Mouse (Mus musculus) forebrain, postnatal 0 days (tissue): Measurements from ENCODE around the gene Knstrn. TPM values are rescaled to one million over a fixed set of nuclear protein-coding genes. Genes with fewer than 3 reads are reported as not detected.
A peak's percentile ranks its signal among the peaks of the same experiment; 100 is the strongest.

Source experiments
- ATAC-seq: fragments of 200-750 bp; cut with Nextera tagmentation; 2 replicates; pipeline ENCODE4 v1.8.0; 2017; ENCODE audit warnings: mild to moderate bottlenecking, moderate library complexity
- DNase-seq: peaks from one replicate; pipeline ENCODE4 v3.0.0-alpha.2; 2015
- H3K27ac ChIP-seq: fragments of 300-500 bp; sonication (generic); 2 replicates; pipeline ENCODE4 v1.5.1; 2014; ENCODE audit warnings: low read depth, mild to moderate bottlenecking, antibody characterized with exemption, low read length, moderate library complexity, mixed read lengths
- H3K27me3 ChIP-seq: fragments of 300-500 bp; sonication (generic); 2 replicates; pipeline ENCODE4 v1.6.1; 2014; ENCODE audit warnings: mild to moderate bottlenecking, low read length, mixed read lengths; ENCODE audit not compliant: insufficient read depth
- H3K36me3 ChIP-seq: fragments of 300-500 bp; sonication (generic); 2 replicates; pipeline ENCODE4 v1.6.1; 2014; ENCODE audit warnings: mild to moderate bottlenecking, moderate library complexity; ENCODE audit not compliant: insufficient read depth
- H3K4me1 ChIP-seq: fragments of 300-500 bp; sonication (generic); 2 replicates; pipeline ENCODE4 v1.6.1; 2014; ENCODE audit warnings: antibody characterized with exemption; ENCODE audit not compliant: insufficient read depth
- H3K4me2 ChIP-seq: fragments of 300-500 bp; sonication (generic); 2 replicates; pipeline ENCODE4 v1.6.1; 2014; ENCODE audit warnings: low read depth, mild to moderate bottlenecking, moderate library complexity
- H3K4me3 ChIP-seq: fragments of 300-500 bp; sonication (generic); 2 replicates; pipeline ENCODE4 v1.5.1; 2014; ENCODE audit warnings: low read depth, low read length, mixed read lengths
- H3K9ac ChIP-seq: fragments of 300-500 bp; sonication (generic); 2 replicates; pipeline ENCODE4 v1.6.1; 2014; ENCODE audit warnings: mild to moderate bottlenecking
- H3K9me3 ChIP-seq: fragments of 300-500 bp; sonication (generic); 2 replicates; pipeline ENCODE4 v1.6.1; 2016; ENCODE audit warnings: low read length
- CTCF ChIP-seq: sonication (generic); IDR thresholded peaks from 2 replicates; pipeline ENCODE4 v1.5.1; 2016; ENCODE audit warnings: antibody characterized with exemption, control low read depth, low read depth
- WGBS: fragments of 180-500 bp; shearing (Covaris S2); extraction: QIAGEN DNeasy Blood & Tissue Kit; methylation state at CpG from one replicate; pipeline ENCODE4 v1.1.7; 2014; 5-methylcytosine and 5-hydroxymethylcytosine counted together
- polyA plus RNA-seq: library from polyadenylated mRNA; unstranded; fragments of >200 nt; fragmentation: Nextera tagmentation; extraction: Ambion mirVana; gene quantifications from 2 replicates; pipeline ENCODE4 v1.2.1, GENCODE M21; 2015
- total RNA-seq: library from RNA; depleted of rRNA; stranded (reverse); fragments of >200 nt; gene quantifications from 2 replicates; pipeline ENCODE4 v1.2.3, GENCODE M21; 2014

Gene Knstrn
- total and polyA plus RNA-seq, 2 experiments from 2014 or later: 7.1 to 13.1 TPM

DNA sequence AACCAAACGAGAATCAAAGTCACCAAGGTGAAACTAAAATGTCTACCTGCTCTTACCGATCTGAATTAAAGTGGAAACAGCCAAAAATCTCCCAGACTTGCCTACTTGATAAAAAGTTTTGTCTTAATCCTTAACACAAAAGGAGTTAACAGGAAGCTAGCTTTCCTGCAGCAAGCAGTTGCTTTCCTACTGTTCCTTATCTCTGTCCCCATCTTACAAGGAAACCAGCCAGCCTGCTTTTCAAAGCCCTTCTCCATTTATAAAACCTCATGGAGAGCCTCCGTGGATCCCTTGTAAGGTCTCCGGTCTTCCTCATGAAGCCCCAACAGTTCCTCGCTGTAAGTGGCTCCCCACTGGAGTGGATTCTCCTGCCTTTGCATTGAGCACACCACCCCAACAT, 24.5 kb downstream of the Knstrn start:
- 44% methylated on average over 5 of the region's 5 CpGs for WGBS
- no peak for TF ChIP-seq CTCF

DNA sequence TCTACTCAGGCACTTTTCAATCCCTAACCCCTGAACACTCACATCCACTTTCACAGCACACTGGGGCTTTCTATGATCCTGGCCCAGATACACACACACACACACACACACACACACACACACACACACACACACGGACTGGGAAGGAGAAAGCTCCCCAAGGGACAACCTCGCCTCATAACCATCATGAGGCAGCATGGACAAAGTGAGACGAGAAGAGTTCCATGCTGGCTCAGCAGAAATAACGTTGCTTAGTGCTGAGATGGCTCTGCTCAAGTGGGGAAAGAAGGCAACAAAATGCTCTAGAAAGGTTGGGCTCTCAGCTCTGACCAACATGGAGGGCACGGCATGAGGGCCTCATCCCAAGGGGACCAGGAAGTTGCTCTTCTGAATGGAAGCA, 27.4 kb downstream of the Knstrn start:
- no peak for TF ChIP-seq CTCF
- H3K36me3 ChIP-seq: no peaks in the 10 kb centered on the region
- H3K4me2 ChIP-seq: no peak overlapping the region
- H3K27ac ChIP-seq: no peak overlapping the region
- H3K27me3 ChIP-seq: no peaks in the 10 kb centered on the region
- H3K9me3 ChIP-seq: no peaks in the 10 kb centered on the region
- H3K4me3 ChIP-seq: no peak overlapping the region
- no peak for DNase-seq
- ATAC-seq: no peak
- no peak overlapping the region for H3K9ac ChIP-seq
- no peaks in the 10 kb centered on the region for H3K4me1 ChIP-seq
- 84% methylated on average over 5 of the region's 5 CpGs for WGBS

More for the DNA sequence above, 24.5 kb downstream of the Knstrn start:
- no peak overlapping the region for H3K9ac ChIP-seq
- H3K9me3 ChIP-seq: no peaks in the 10 kb centered on the region
- DNase-seq (no peak), ATAC-seq (no peak)
- no peaks in the 10 kb centered on the region for H3K27me3 ChIP-seq
- no peak overlapping the region for H3K4me2 ChIP-seq
- H3K27ac ChIP-seq: no peak overlapping the region
- H3K4me3 ChIP-seq: no peak overlapping the region
- H3K36me3 ChIP-seq: no peaks in the 10 kb centered on the region
- H3K4me1 ChIP-seq: no peaks in the 10 kb centered on the region

DNA sequence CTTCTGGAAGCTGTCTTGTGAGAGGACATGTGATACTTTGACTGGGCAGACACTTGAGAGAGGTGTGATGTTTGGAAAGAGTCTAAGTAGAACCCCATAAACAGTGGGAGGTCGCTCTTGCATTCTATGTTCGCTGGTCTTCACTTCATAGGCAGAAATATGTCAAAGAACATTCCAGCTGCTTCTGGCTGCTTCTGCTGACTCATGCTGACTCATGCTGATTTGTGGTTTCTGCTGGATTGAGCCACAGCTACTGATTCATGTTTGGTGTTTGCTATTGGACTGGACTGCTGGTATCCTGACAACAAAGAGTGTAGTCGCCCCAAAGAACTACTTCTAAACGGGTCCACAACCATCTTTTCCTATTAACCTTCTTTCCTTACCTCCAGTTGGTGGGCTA, 28.0 kb downstream of the Knstrn start:
- no peaks in the 10 kb centered on the region for H3K36me3 ChIP-seq
- H3K9me3 ChIP-seq: no peaks in the 10 kb centered on the region
- no peaks in the 10 kb centered on the region for H3K4me1 ChIP-seq
- H3K4me3 ChIP-seq: no peak overlapping the region
- no peaks in the 10 kb centered on the region for H3K27me3 ChIP-seq
- H3K4me2 ChIP-seq: no peak overlapping the region
- DNase-seq: no peak
- no peak overlapping the region for H3K27ac ChIP-seq
- H3K9ac ChIP-seq: no peak overlapping the region
- TF ChIP-seq CTCF: no peak
- no peak for ATAC-seq
- WGBS: 93% methylated on average over 4 of the region's 4 CpGs

DNA sequence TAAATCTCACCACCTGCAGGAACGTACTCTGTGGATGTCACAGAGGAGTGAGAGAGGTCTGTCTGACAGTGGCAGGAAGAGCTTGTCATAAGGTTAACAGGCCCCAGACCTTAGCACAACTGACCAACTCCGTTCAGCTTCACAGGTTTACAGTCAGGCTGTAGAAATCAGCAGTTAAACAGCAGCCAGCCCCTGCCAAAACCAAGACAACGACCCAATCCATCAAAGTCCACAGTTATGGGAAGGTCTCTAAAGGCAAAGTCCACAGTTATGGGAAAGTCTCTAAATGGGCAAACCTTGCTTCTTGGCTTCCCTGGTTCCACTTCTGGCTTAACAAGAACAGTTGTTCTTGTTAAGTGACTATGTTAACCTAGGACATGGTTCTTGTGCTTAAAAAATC, 30.6 kb downstream of the Knstrn start:
- no peak for ATAC-seq
- Histone ChIP-seq H3K4me2 (no peak overlapping the region), H3K4me1 (no peaks in the 10 kb centered on the region), H3K27ac (no peak overlapping the region), H3K4me3 (no peak overlapping the region), H3K36me3 (no peaks in the 10 kb centered on the region), H3K9ac (no peak overlapping the region), H3K9me3 (no peaks in the 10 kb centered on the region), H3K27me3 (no peaks in the 10 kb centered on the region)
- TF ChIP-seq CTCF: no peak
- 85% methylated on average over 3 of the region's 3 CpGs for WGBS
- DNase-seq: no peak

DNA sequence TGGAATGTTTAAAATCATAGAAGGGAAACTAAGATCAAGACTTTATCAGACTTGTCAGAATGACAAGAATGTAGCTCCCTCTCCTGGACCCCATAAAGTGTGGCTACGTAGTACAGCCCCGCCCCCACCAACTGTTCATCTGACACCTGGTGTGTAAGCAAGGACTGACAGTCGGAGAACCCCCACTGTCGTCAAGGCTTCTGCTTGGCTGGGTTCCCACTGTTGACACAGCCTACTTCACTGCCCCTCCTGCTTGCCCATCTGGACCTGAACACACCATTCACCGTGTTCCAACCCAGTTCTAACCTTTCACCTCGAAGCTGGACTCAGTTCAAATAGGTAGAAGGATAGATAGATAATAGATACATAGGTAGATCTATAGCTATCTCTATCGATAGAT, 32.4 kb downstream of the Knstrn start:
- no peak for ATAC-seq
- DNase-seq: no peak

DNA sequence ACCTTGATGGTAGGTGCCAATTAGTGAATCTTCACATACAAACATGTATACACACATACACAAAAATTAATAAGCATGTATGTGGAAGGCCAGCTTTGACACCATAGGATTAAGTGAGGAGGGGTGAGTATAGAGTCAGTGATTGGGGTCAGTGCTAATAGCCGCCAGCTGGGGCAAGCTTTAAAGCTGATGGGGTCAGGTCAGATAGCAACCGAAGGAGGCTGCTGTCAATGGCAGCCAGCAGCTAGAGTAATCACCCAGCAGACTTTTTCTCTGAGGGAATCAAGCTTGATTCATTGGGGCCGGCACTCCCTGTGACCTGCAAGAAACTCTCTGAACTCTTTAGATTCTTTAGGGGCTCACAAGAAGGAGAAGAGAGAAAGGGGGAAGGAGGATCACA, 38.0 kb downstream of the Knstrn start:
- Histone ChIP-seq H3K9me3 (no peaks in the 10 kb centered on the region), H3K4me2 (no peak overlapping the region), H3K4me3 (no peak overlapping the region), H3K4me1 (no peaks in the 10 kb centered on the region), H3K27ac (no peak overlapping the region), H3K27me3 (no peaks in the 10 kb centered on the region), H3K9ac (no peak overlapping the region), H3K36me3 (no peaks in the 10 kb centered on the region)
- TF ChIP-seq CTCF: no peak
- WGBS: 46% methylated on average over 3 of the region's 3 CpGs
- DNase-seq: no peak
- ATAC-seq: no peak

More for the DNA sequence above, 32.4 kb downstream of the Knstrn start:
- H3K4me3 ChIP-seq: no peak overlapping the region
- 47% methylated on average over 7 of the region's 7 CpGs for WGBS
- H3K9ac ChIP-seq: no peak overlapping the region
- H3K27ac ChIP-seq: no peak overlapping the region
- H3K4me2 ChIP-seq: no peak overlapping the region
- TF ChIP-seq CTCF: no peak
- no peaks in the 10 kb centered on the region for H3K4me1 ChIP-seq
- H3K36me3 ChIP-seq: no peaks in the 10 kb centered on the region
- no peaks in the 10 kb centered on the region for H3K27me3 ChIP-seq
- no peaks in the 10 kb centered on the region for H3K9me3 ChIP-seq

DNA sequence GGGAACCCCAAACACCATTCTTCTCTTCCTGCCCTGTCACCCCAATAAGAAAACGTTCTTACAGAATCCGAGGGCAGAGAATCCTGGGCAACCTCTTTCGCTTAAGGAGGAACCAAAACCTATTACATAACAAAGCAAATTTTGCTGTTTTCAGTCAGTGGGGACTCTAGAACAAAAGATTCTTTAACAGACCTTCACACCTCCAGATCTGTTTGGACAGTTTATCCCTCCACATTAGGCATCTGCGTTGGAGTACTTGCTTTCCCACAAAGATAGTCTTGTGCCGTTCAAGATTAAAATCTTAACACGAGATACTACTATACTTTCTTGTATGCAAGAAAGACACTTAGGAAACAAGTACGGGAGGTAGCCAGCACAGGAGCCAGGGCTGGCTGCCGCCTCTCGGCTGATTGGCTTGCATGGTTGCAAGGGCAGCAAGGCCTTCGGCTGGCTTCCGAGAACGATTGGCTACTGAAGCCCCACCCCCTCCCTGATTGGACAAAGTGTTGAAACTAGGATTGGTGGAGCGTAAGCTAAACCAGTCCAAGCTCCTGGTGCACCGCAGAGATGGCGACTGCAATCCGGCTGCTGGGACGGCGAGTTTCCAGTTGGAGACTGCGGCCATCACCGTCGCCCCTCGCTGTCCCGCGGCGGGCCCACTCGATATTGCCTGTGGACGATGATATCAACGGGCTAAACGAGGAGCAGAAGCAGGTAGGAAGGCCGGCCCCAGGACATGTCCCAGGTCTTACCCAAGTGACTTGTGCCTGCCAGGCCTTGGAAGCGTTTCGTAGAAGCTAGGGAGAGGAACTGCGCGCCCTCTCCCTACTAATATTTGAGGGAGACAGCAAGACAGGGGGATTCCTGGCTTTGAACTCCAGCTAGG, 47.9 kb downstream of the Knstrn start, which contains the start of gene Ivd:
Ivd (plus strand) TSS at position 501 of the 886 bp plus-strand sequence.
- H3K4me1 ChIP-seq: peaks cover 9% of the 10 kb centered on the region
- no peaks in the 10 kb centered on the region for H3K9me3 ChIP-seq
- DNase-seq (peak; percentile 94), ATAC-seq (peak; percentile 100)
- H3K27ac ChIP-seq: peak within 1 kb of the TSS; percentile 37; the same call in 1 of the 2 replicates
- WGBS: under 1% methylated on average over 34 of the region's 34 CpGs
- H3K27me3 ChIP-seq: no peaks in the 10 kb centered on the region
- peak within 1 kb of the TSS; percentile 50 for H3K4me3 ChIP-seq
- H3K9ac ChIP-seq: peak within 1 kb of the TSS; percentile 62
- H3K36me3 ChIP-seq: no peaks in the 10 kb centered on the region
- H3K4me2 ChIP-seq: peak within 1 kb of the TSS; percentile 79
- TF ChIP-seq CTCF: no peak
